Mouse (Mus musculus): ENCODE results near the gene Mri1.

Mri1 gene

DNA sequence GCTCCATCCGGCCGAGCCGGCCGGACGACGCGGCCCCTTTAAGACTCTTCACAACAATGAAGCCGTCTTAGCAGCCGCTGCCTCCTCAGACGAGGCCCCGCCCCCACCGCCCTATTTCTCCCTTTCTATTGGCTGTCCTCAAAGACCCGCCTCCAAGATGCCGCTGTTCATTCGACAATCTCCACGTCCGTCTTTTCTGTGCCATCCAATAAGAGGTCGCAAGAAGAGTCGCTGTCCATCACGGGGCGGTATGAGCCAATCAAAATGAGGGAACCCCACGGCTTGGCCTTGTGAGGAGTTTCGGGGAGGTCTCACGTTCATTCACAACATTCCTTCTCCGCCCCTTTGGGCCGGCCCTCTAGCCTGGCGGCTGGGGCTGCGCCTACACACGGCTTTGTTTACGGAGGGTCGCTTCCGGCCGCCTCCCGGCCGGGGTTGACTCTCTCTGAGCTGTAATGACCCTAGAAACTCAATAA lies 20.1 kb downstream of the Mri1 start, which contains the start of gene Zswim4:
Gene Zswim4 (minus strand): TSS at position 58 of the 476 bp plus-strand sequence.
- DNase-seq (ENCODE audit: low spot score in 2 of 2), result peak; percentile 98 to 100

DNA sequence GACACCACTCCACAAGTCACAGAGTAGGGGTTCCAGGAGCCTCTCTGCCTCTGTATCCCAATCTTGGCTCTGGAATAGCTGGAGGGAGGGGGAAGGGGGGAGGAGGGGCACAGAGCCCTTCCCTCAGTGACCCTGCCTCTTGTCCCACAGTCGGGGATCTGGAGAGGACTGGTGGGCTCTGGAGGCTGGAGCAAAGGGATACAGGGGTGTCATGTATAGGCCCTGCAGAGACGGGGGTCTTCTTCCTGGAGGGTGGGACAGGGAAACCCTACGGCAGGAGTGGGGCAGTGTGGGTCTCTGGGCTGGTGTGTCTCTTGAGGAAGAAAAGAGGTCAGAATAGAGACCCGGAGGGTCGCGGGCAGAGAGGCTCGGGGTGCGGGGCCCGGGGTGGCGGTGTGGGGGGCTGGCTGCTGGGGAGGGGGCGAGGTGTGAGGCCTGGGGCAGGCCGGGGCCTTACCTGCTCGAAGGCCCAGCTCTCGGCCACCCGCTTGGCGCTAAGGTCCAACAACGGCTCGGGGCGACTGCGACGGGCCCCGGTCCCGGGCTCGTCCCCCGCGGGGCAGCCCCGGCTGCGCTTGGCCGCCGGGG lies 20.6 kb downstream of the Mri1 start:
- DNase-seq (ENCODE audit: low spot score in 2 of 2), result no peak

DNA sequence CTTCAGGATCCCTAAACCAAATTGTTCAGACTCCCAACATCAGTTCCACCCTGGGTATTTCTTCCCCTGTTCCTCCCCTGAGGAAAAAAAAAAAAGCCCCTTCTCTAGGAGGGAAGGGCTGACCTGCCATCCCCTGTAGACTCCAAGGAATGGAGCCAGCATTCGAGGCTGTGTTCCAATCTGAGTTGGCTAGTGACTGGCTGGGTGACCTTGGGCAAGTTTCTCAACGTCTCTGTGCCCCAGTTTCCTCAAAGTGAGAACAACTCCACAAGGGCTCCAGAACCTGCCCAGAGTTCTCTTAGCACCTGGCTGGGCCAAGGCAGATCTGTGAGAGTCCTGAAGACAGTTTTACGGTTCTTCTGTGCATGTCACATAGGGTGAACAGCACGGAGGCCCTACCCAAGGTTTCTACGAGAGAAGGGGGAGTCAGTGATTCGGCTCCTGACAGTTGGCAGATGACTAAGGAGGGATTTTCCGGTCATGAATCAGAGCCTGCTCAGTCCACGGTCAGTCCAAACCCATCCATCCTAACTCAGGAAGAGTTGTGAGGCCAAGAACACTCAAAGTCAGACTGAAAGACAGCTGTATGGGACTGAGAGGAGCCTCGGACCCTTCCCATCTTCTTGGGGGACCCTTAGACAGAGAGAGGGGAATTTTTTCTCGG lies 21.2 kb downstream of the Mri1 start:
- DNase-seq (ENCODE audit: low spot score in 2 of 2), result no peak

DNA sequence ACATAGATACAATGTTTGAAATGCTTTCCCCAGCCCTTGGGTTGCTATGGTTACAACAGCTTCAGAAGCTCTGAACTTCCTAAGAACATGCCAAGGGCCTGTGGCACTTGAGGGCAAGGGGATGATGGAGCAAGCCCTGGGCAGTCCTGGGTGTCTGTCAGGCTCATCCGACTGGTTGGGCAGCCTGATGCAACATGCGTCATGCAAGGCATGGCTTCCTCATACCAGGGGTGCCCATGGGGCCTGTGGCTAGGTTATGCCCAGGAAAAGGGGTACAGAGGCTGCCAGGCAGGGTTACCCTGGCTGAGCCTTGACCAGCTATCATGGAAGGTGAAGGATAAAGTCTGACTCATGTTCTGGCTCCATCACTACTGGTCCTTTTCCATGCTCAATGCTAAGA lies 24.1 kb downstream of the Mri1 start:
- no peak for DNase-seq (ENCODE audit: low spot score in 2 of 2)

DNA sequence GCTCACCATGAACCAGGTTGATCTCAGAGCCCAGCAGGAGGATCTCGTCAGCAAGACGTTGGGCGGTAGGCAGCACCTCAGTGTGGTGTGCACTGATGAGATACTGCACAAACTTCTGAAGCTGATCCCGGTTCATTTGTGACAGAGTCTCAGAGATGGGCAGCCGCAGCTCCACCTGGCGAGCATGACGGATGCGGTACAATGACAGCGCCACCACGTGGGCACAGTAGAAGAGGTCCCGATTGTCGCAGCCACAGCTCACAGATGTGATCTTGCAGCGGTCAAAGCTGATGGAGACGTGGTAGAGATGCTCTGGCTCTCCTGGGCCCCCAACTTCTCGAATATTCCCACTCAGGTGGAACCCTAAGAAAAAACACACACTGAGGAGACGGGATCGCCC lies 26.4 kb downstream of the Mri1 start:
- no peak for DNase-seq (ENCODE audit: low spot score in 2 of 2)

DNA sequence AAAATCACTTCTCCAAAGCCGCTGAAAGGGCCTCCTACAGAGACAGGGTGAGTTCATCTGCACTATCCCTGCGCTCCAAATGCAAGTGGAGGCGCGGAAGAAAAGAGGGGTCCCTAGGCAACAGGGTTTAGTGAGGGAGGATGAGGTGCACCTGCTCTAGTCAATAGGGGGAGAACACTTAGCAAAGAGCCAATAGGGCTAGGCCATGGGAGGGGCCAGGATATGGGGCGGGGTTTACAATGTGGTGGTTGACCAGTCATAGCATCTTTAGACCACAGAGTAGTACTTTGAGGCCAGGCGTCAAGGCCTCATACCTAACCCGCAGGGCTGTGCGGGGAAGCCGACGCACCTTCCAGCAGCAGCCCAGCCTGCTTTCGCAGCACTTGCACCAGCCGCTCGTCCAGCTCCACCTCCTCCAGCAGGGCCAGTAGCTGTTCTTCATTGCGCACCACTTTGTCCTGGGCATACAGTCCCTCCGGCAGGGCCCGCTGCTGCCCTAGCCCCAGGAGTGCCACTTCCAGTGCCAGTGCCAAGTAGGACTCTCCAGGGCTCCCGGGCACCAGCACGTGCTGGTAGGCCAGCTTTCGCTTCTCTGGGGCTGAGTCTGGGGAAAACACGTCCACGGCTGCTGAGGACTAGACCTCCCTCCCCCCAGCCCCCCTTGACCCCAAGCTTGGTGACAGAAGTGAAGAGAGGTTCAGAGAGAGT lies 33.6 kb downstream of the Mri1 start:
- no peak for DNase-seq (ENCODE audit: low spot score in 2 of 2)

DNA sequence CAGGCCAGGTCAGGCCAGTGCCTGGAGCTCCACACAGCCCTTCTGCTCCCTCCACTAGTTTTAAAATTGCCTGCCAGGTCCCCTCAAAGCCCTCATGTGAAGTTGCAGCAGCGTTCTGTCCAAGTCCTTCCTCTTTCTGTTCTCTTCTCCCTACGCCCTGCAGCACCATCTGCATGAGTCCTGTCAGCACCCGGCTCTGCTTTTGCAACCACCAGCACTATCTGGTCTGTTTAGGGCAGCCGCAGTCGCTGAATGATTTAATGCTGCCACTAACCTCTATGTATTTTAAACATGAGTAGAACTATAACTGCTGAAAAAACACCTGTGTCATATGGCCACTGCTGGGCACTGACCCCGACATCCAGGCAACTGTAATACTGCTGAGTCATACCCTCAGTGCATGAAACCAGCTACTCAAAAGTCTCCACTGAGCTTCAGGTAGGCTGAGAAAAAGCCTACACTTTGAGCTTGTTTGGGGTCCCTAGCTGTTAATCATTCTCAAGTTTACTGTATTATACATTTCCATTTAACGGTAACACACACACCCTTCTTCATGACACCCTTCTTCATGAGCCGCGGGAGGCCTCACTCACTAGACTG lies 34.5 kb downstream of the Mri1 start:
- DNase-seq (ENCODE audit: low spot score in 2 of 2), result peak in 1 of 2 experiments; percentile 33

DNA sequence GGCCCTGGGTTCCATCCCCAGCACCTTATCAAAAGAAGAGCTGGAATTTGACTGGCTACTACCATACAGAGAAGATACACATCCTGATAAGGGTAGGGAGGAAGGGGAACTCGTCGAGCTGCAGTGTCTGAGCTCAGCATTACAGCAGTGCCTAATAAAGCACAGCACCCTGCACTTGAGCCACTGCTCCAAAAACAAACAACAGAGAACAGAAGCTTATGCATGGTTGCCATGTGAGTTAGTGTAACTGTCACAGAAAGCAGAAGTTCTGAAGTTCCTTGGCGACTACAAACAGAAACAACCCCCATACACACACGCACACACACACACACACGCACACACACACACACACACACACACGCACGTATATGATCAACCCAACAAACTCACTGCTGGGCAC lies 37.0 kb downstream of the Mri1 start:
- DNase-seq (ENCODE audit: low spot score in 2 of 2), result no peak

DNA sequence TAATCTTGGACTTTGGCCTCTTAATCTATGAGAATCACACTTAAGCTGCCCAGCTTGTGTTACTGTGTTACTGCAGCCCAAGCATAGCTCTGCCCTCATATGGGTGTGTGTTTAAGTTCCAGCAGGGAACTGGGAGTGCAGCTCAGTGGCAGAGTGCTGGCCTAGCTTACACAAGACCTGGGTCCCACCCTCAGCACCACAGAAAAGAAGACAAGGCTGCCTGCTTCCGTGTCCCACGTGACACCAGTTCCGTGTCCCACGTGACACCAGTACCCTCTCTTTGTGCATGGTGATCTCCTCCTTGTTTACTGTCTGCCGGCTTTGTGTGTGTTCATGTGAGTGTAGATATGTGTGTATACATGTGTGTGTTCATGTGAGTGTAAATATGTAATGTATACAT lies 39.0 kb downstream of the Mri1 start:
- no peak for DNase-seq (ENCODE audit: low spot score in 2 of 2)

DNA sequence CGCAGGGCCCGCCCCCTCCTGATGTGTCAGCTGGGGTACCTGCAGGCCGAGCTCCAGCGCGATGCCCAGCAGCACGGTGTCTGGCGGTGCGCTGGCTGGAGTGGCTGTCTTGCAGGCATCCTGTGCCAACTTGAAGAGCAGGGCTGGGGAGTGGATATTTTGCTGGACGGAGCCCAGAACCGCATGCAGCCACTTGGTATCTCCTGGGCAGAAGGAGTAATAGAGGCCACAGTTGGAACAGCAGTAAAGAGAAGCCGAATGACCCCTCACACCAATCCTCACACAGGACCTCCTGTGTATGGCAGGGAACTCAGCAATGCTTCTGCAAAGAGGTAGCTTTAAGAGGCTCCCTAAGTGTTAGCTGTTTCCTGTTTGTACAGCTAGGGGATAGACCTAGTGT lies 39.9 kb downstream of the Mri1 start:
- DNase-seq (ENCODE audit: low spot score in 2 of 2), result no peak

DNA sequence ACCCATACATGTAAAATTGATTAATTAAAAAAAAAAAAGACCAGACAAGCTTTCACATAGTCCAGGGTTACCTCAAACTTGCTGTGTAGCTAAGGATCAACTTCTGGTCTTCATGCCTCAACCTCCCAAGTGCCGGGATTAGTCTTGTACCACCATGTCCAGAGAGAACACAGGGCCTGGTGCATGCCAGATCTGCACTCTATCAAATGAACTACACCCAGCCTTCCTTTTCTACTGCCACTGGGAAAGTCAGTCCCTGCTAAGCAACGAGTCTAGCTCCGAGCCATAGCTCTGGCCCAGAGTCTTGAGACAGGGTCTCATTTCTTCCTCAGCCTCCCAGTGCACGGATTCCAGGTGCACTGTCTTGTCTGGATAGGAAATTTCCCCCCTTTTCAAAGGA lies 43.8 kb downstream of the Mri1 start:
- DNase-seq (ENCODE audit: low spot score in 2 of 2), result no peak

DNA sequence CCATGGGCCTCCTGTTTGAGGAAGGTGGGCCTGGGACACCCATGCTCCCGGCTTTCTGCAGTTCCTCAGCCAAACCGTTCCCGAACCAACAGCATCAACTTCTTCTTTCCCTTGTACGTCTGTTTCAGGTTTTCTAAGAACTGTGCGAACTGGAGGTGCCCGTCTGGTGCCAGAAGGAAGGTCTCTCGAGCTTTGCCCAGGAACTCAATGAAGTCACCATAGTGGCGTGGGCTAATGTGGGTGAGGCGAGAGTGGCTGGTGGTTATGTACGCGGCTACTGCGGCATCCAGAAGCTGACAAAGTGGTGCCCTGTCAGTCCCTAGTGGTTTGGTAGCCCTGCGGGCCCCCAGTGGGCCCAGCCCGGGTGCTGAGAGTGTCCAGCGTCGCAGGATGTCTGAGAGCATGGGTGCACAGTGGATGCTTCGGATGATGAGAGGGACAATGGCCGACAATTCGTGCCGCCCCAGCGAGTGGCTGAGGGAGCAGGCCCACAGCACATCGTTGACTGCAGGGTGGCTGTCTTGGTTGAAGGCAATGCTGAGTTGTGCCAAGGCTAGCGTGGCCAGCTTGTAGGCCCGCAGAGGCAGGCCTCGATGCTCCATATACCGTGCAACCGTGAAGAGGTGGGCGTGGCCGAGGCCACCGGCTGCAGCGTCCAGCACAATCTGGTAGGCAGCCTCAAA lies 45.1 kb downstream of the Mri1 start:
- no peak for DNase-seq (ENCODE audit: low spot score in 2 of 2)

DNA sequence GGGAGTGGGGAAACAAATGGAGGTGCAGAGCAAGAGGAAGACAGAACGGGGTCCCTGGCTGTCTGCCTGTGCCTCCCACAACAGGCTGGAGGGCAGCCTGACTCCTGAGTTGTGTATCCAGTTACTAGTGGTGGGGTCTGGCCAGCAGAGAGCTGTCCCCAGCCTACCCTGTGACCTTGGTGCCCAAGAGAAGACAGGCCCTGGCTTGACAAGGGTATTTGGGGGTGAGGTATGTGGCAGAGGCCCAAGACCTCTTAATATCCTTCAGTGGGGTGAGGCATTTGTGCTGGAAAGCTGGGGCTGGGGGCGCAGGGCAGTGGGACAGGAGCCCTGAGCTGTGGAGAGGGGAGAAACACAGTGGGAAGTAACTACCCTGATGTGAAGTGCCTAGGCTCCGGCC lies 45.9 kb downstream of the Mri1 start:
- DNase-seq (ENCODE audit: low spot score in 2 of 2), result no peak

DNA sequence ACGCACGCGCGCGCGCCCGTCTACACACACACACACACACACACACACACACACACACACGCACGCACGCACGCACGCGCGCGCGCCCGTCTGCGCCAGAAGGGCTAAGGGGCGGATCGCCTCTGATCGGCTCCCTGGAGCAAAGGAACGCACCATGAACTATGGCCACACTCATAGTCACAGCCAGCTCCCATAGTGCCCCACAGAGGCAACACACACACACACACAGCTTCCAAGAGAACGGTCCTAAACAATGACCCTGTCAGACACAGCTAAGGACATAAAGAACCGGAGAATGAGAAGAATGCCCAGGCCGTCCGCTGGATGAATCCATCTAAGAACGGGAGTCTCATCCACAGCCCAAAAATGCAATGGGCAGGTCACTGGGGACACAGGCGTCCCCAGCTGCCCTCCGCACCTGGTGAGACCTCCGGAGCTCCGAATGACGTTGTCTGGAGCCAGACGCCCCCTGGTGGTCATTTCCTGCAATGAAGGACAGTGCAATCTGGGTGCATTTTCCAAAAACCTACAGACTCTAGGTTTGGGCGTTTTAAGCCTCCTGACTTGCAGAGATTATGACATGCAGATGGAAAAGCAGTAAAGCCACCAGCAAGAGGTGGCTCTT lies 46.8 kb downstream of the Mri1 start:
- DNase-seq (ENCODE audit: low spot score in 2 of 2), result peak in 1 of 2 experiments; percentile 82

DNA sequence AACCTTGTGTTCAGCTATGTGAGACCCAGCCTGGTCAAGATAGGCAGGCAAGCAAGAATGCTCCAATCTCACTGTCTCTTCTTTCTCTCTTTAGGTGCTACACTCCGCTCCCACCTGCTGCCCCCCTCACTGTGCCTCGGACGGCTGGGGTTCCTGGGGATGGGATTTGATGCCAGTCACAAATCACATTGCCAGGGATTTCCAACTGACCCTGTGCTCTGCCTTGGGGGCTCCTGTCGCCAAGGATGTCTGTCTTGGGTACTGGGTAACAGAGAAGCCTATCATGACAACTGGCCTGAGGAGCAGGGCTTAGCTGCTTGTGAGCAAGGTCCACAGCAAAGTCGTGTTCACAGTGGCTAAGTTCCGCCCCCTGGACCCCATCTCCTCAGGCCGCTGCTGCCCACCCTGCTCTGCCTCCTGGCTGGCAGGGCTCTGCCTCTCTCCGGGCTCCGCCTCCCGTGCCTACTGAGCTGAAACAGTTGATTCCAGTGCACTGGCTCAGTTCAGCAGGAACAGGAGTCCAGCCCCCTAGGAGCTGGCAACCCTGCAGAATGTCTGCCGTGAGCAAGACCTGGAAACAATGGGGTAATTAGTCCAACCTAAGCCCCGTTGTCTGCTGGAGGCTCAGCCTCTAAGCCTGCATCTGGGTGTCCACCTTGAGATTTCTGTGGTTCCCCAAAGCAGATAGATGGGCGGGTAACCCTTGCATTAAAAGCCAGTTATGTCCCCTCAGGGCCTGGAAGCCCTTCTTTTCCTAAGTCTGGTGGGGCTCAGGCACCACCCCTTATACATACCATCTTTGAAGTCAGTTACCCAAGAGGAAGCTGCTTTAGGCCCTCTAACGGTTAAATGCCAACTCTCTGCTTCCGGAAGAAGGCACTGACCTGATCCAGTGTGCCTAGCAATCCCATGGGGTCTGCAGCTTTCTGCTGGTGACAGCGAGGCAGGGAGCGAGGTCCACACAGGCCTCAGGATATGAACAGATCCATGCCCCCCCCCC lies 48.4 kb downstream of the Mri1 start:
- no peak for DNase-seq (ENCODE audit: low spot score in 2 of 2)

DNA sequence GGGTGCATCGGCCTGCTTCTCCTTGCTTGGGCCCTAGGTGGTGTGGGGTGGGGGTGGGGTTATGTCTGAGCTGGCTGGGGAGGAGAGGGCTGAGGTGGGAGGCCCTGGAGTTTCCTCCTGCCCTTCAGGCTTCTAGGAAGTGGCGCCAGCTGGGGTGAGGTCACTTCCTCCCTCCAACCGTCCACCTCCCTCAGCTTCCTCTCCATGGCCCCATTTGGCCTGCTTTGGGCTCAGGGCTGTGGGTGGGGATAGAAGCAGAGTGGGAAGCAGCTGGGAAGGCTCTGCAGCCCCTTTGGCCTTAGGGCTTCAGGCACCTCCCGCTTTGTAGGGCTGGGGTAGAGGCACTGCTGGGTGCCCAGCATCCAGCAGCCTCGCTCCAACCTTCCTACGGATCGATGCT lies 49.3 kb downstream of the Mri1 start:
- DNase-seq (ENCODE audit: low spot score in 2 of 2), result no peak

DNA sequence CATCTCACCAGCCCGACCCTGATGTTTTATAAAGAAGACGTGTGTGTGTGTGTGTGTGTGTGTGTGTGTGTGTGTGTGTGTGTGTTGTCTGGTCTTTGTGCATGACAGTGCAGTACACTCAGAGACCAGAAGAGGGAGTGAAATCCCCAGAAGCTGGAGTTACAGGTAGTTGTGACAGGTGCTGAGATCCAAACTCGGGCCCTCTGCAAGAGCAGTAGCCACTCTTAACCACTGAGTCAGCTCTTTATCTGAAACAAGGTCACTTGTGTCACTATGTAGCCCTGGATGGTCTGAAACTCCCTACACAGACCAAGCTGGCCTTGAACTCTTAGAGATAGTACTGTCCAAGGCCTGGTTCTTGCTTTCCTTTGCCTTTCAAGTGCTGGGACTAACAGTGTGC lies 50.5 kb downstream of the Mri1 start:
- no peak for DNase-seq (ENCODE audit: low spot score in 2 of 2)

DNA sequence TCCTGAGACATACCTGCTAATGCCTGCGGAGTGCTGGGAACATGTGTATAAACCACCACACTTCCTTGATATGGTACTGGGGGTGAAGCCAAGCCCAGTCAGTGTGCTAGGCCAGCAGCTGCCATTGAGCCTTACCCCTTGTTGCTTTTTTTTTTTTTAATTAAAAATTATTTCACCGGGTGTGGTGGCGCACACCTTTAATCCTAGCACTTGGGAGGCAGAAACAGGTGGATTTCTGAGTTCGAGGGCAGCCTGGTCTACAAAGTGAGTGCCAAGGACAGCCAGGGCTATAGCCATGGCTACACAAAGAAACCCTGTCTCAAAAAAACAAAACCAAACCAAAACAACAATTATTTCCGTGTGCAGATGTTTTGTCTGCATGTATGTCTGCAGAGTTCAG lies 52.1 kb downstream of the Mri1 start:
- DNase-seq (ENCODE audit: low spot score in 2 of 2), result no peak

DNA sequence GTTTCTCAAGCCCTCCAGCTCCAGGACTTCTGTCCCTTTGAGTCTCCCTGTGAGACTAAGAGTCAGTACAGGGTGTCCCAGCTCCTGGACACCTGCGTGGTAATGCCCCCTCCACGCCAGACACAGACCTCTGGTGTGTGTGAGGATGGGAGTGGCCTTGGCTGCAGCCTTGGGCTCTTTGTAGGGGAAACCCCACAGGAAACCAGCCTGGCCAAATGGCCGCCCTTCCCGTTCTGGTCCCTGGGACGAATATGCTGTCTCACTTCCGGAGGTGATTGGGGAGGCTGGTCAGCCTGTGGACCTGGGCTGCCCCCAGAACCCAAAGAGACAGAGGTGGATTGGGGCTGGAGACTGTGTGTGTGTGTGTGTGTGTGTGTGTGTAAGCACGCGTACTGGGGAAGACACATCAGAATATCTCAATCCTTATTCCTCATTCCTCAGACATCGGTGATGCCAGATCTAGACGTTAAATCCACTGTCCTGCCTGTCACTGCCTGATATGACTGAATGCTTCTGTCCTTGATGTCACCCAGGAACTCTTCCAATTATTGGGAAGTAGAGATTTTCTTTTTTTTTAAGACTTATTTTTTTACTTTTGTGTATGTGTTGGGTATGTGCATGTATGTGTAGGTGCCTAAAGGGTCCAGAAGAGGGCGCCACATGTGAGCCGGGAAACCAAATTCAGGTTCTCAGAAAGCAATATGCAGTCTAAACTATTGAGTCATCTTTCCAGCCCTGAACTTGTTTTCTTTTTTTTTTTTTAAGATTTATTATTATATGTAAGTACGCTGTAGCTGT lies 53.0 kb downstream of the Mri1 start:
- no peak for DNase-seq (ENCODE audit: low spot score in 2 of 2)

All from left cerebral cortex, adult 9 months (tissue).